Mouse (Mus musculus) stomach, embryonic 14.5 days (tissue): ENCODE data around the gene Wdr35. TPM values are rescaled to one million over a fixed set of nuclear protein-coding genes. Genes with fewer than 3 reads are reported as not detected.

Source experiments
- ATAC-seq: fragments of 200-750 bp; cut with Nextera tagmentation; 2 replicates; pipeline ENCODE4 v1.8.0; 2017; ENCODE audit warnings: low read depth, moderate TSS enrichment; ENCODE audit not compliant: insufficient number of reproducible peaks, insufficient read depth, low FRiP score
- H3K27ac ChIP-seq: fragments of 300-500 bp; sonication (generic); 2 replicates; pipeline ENCODE4 v1.5.1; 2014; ENCODE audit warnings: mild to moderate bottlenecking, low read length, moderate library complexity, mixed read lengths
- H3K27me3 ChIP-seq: fragments of 300-500 bp; sonication (generic); 2 replicates; pipeline ENCODE4 v1.6.1; 2014; ENCODE audit warnings: low read length, control low read depth, mixed read lengths; ENCODE audit not compliant: control insufficient read depth, insufficient read depth
- H3K36me3 ChIP-seq: fragments of 300-500 bp; sonication (generic); 2 replicates; pipeline ENCODE4 v1.6.1; 2014; ENCODE audit warnings: mild to moderate bottlenecking, control low read depth, low read length, moderate library complexity, mixed read lengths; ENCODE audit not compliant: control insufficient read depth, insufficient read depth
- H3K4me1 ChIP-seq: fragments of 300-500 bp; sonication (generic); 2 replicates; pipeline ENCODE4 v1.6.1; 2014; ENCODE audit warnings: low read length, control low read depth, mixed read lengths; ENCODE audit not compliant: control insufficient read depth, insufficient read depth
- H3K4me2 ChIP-seq: fragments of 300-500 bp; sonication (generic); replicated peaks from 2 replicates; pipeline ENCODE4 v1.6.1; 2014; ENCODE audit warnings: low read depth, low read length, control low read depth
- H3K4me3 ChIP-seq: fragments of 300-500 bp; sonication (generic); 2 replicates; pipeline ENCODE4 v1.5.1; 2014; ENCODE audit warnings: low read depth, low read length, control low read depth
- H3K9ac ChIP-seq: fragments of 300-500 bp; sonication (generic); replicated peaks from 2 replicates; pipeline ENCODE4 v1.6.1; 2014; ENCODE audit warnings: low read depth, mild to moderate bottlenecking, control low read depth, low read length, moderate library complexity, mixed read lengths
- H3K9me3 ChIP-seq: fragments of 300-500 bp; sonication (generic); 2 replicates; pipeline ENCODE4 v1.6.1; 2016; ENCODE audit warnings: low read depth, low read length, control low read depth; ENCODE audit not compliant: control insufficient read depth
- WGBS: fragments of 180-500 bp; shearing (Covaris S2); extraction: QIAGEN DNeasy Blood & Tissue Kit; methylation state at CpG from one replicate; pipeline ENCODE4 v1.1.7; 2014; 5-methylcytosine and 5-hydroxymethylcytosine counted together
- polyA plus RNA-seq: library from polyadenylated mRNA; unstranded; fragments of >200 nt; fragmentation: Nextera tagmentation; extraction: Ambion mirVana; gene quantifications from 2 replicates; pipeline ENCODE4 v1.2.1, GENCODE M21; 2014

The Wdr35 gene
- polyA plus RNA-seq, 1 experiment from 2014 or later = 21.3 TPM

GRCm38 (mm10) chr12:9031166-9031565 is 57.5 kb downstream of the Wdr35 start:
- Histone ChIP-seq H3K4me3 (peak overlapping the region; percentile 49), H3K9ac (peak overlapping the region; percentile 87; the same call in 1 of the 2 replicates), H3K27me3 (no peaks in the 10 kb centered on the region), H3K4me1 (0 out of 2 replicates have a peak, but pooled peaks cover 4% of the 10 kb centered on the region), H3K27ac (no peak overlapping the region), H3K9me3 (no peaks in the 10 kb centered on the region), H3K4me2 (peak overlapping the region; percentile 50), H3K36me3 (no peaks in the 10 kb centered on the region)
- 53% methylated on average over 8 of the region's 8 CpGs for WGBS
- ATAC-seq = no peak

- no peak overlapping the region for H3K27ac ChIP-seq
- ATAC-seq = no peak
- 0 out of 2 replicates have a peak, but pooled peaks cover 4% of the 10 kb centered on the region for H3K4me1 ChIP-seq
- H3K27me3 ChIP-seq = no peaks in the 10 kb centered on the region
- H3K4me3 ChIP-seq = no peak overlapping the region
- no peak overlapping the region for H3K4me2 ChIP-seq
- no peaks in the 10 kb centered on the region for H3K36me3 ChIP-seq
- no peaks in the 10 kb centered on the region for H3K9me3 ChIP-seq
- no peak overlapping the region for H3K9ac ChIP-seq
Observed at GRCm38 (mm10) chr12:9033140-9033539, 59.4 kb downstream of the Wdr35 start.

GRCm38 (mm10) chr12:9036409-9036808 is 62.7 kb downstream of the Wdr35 start:
- no peaks in the 10 kb centered on the region for H3K36me3 ChIP-seq
- H3K4me2 ChIP-seq = no peak overlapping the region
- H3K9ac ChIP-seq = no peak overlapping the region
- H3K4me1 ChIP-seq = no peaks in the 10 kb centered on the region
- WGBS = 82% methylated on average over 9 of the region's 9 CpGs
- H3K27me3 ChIP-seq = no peaks in the 10 kb centered on the region
- H3K9me3 ChIP-seq = no peaks in the 10 kb centered on the region
- ATAC-seq = no peak
- no peak overlapping the region for H3K4me3 ChIP-seq
- no peak overlapping the region for H3K27ac ChIP-seq

- Histone ChIP-seq H3K36me3 (no peaks in the 10 kb centered on the region), H3K4me3 (no peak overlapping the region), H3K9ac (no peak overlapping the region), H3K27ac (no peak overlapping the region), H3K27me3 (no peaks in the 10 kb centered on the region), H3K4me2 (no peak overlapping the region), H3K4me1 (no peaks in the 10 kb centered on the region), H3K9me3 (no peaks in the 10 kb centered on the region)
- no peak for ATAC-seq
- 87% methylated on average over 5 of the region's 5 CpGs for whole genome bisulfite sequencing
Observed at GRCm38 (mm10) chr12:9040177-9040576, 66.5 kb downstream of the Wdr35 start.

GRCm38 (mm10) chr12:9040686-9041085 is 67.0 kb downstream of the Wdr35 start:
- Histone ChIP-seq H3K4me2 (no peak overlapping the region), H3K27me3 (no peaks in the 10 kb centered on the region), H3K36me3 (no peaks in the 10 kb centered on the region), H3K9me3 (no peaks in the 10 kb centered on the region), H3K27ac (no peak overlapping the region), H3K9ac (no peak overlapping the region), H3K4me3 (no peak overlapping the region), H3K4me1 (no peaks in the 10 kb centered on the region)
- ATAC-seq = no peak
- WGBS = 82% methylated on average over 7 of the region's 7 CpGs

- Histone ChIP-seq H3K4me1 (no peaks in the 10 kb centered on the region), H3K27ac (no peak overlapping the region), H3K36me3 (no peaks in the 10 kb centered on the region), H3K4me3 (no peak overlapping the region), H3K9ac (no peak overlapping the region), H3K4me2 (no peak overlapping the region), H3K9me3 (no peaks in the 10 kb centered on the region), H3K27me3 (no peaks in the 10 kb centered on the region)
- WGBS = 79% methylated on average over 5 of the region's 5 CpGs
- ATAC-seq = no peak
Observed at GRCm38 (mm10) chr12:9042316-9042715, 68.6 kb downstream of the Wdr35 start.

DNA sequence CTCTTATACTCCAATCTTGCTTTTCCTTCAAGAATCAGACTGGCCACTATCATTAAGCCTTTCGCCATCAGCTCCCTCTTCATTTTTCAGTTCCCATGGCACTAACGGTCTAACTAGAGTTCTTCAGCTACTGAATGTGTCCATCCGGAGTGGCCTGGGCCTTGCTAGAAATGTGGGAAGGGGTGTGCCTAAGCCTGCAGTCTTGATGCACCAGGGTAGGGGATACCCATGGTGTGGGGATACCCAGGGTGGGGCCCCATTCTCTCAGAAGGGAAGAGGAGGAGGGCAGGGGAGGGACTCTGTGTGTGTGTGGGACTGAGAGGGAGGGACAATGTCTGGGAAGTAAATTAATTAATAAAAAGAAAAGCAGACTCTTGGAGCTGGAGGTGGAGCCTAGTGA is 69.1 kb downstream of the Wdr35 start:
- H3K27ac ChIP-seq = no peak overlapping the region
- no peak overlapping the region for H3K4me3 ChIP-seq
- H3K27me3 ChIP-seq = no peaks in the 10 kb centered on the region
- no peaks in the 10 kb centered on the region for H3K9me3 ChIP-seq
- H3K9ac ChIP-seq = no peak overlapping the region
- H3K36me3 ChIP-seq = no peaks in the 10 kb centered on the region
- 88% methylated on average over 3 of the region's 3 CpGs for WGBS
- ATAC-seq = no peak
- H3K4me2 ChIP-seq = no peak overlapping the region
- H3K4me1 ChIP-seq = no peaks in the 10 kb centered on the region

- no peak overlapping the region for H3K4me3 ChIP-seq
- H3K9me3 ChIP-seq = no peaks in the 10 kb centered on the region
- no peak overlapping the region for H3K9ac ChIP-seq
- no peak for ATAC-seq
- WGBS = 98% methylated on average over 7 of the region's 7 CpGs
- H3K4me2 ChIP-seq = no peak overlapping the region
- H3K27me3 ChIP-seq = no peaks in the 10 kb centered on the region
- no peaks in the 10 kb centered on the region for H3K4me1 ChIP-seq
- no peak overlapping the region for H3K27ac ChIP-seq
- H3K36me3 ChIP-seq = no peaks in the 10 kb centered on the region
Observed at GRCm38 (mm10) chr12:9044666-9045065, 71.0 kb downstream of the Wdr35 start.

- Histone ChIP-seq H3K27me3 (no peaks in the 10 kb centered on the region), H3K9ac (no peak overlapping the region), H3K4me3 (no peak overlapping the region), H3K4me2 (no peak overlapping the region), H3K27ac (no peak overlapping the region), H3K4me1 (peaks cover 4% of the 10 kb centered on the region; the same call in 1 of the 2 replicates), H3K9me3 (no peaks in the 10 kb centered on the region), H3K36me3 (no peaks in the 10 kb centered on the region)
- ATAC-seq = no peak
- 74% methylated on average over 4 of the region's 4 CpGs for WGBS
Observed at GRCm38 (mm10) chr12:9046674-9047073, 73.0 kb downstream of the Wdr35 start.
